Mouse (Mus musculus): ENCODE measurements around the gene Zcchc8.
"Not testable (repeated sequence)": the region's sequence is repeated elsewhere in the genome, so short reads cannot be mapped to it uniquely, and the experiment has no call there.

The Zcchc8 gene

DNA sequence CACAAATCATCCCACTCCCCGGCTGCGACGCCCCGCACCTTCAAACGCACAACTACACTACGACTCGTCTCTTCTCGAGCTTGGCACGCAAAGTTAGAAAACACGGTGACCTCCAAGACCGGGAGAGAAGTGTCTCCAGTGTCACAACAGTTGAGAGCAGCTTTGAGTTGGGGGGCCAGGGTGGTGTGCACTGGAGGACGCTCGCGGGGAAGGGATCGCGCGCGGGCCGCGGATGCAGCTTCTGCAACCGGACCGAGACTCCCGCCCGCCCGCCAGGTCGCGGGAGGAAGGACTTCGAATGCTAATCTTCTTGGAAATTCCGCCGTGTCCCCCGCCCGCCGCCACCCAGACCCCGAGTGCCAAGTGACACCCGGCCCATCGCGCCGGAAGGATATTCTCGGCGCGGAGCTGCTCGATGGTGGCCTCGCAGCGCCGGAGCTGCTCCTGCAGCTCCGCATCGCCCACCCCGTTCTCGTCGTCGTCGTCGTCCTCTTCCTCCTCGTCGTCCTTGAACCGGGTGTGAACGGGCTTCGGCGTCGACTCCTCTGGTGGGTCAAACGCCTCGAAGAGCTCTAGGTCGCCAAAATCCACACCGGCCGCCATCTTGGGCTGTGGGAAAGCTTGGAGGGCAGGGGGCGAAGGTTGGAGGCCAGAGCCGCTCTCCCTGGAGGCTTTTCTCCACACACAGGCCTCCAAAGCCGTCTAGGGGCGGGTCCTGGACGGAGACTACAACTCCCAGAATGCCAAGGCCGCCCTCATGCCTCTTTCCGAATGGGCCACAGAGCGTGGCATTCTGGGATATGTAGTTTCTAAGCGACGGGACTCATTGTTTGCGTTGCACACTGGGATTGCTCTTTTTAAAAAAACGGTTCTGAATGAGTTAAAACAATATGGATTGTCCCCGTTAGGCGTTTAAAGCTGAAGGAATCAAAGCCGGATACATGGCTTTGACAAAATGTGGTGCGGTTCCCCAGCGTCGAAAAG is at the start of gene Zcchc8:
Zcchc8 (minus strand) TSS at position 773 of the 984 bp plus-strand sequence.
- DNase-seq, result peak; percentile 97

DNA sequence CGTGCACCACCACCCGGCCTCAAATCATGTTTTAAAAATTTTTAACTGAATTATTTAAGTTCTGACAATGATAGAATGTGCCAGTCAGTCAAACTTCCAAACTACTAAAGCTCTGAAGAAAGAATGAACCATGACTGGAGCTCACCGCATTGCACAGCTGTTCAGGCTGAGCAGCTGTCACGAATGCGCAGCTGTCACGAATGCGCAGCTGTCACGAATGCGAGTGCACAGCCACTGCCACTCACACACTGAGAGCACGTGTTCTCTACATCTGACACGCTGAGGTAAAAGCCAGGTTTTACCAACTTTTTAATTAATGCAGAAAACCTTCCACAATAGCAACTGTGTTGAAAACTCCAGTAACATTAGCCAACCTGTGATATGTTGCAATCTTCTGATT is 45.6 kb upstream of the Zcchc8 start:
- DNase-seq, result not testable (repeated sequence)

DNA sequence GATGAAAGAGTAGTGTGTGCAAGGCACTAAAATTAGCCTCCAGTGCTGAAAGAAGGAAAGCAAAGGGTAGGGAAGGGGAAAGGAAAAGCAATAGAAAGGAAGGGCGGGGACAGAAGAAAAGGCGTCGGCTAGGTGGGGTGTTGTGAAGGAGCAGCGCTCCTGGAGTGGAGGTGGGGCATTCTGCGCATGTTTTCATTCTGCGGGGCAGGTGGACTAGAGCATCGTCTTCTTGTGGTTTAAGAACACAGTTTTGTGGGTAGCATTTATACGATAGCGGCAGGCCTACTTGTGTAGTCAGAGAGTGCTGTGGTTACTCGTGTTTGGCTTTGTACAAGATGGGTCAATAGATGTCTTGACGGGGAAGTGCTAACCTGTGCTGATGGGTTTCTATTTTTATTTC is 44.6 kb upstream of the Zcchc8 start:
- DNase-seq, result no peak

GRCm38 (mm10) chr5:123749065-123750064 is 28.5 kb upstream of the Zcchc8 start, which contains the start of the genes Rsrc2 and Kntc1:
Gene Rsrc2 (minus strand): TSS chr5:123749414.
Gene Kntc1 (plus strand): TSS chr5:123749716.
- DNase-seq, result peak; percentile 100

DNA sequence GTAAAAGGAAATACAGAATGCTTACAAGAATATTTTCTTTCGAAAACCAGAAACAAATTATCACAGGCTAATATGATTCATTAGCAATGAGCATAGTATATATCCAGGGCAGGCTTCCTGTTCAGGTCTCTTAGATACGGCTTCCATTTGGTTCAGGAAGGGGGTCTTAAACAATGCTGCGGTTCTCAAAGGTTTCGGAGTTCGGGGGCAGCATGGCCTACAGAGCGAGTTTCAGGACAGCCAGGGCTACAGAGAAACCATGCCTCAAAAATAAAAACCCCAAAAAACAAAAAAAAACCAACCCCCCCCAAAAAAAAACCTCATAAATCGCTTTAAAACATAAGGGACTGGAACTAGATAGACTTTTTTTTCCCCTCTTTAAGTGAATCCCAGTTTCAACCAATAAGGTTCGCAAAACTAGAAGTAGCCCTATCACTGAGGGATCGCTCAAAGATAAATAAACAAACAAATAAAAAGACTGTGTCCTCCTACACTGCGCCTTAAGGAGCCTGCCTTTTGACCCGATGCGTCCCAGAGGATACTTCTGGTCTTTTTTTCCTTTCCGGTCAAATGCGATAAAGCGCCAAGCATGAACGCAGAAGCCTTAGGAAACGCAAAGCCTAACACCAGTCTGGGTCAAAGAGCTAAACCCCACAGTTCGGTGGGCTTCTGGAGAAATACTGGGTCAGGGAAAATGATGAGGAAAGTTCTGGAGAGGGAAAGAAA is 27.6 kb upstream of the Zcchc8 start:
- no peak for DNase-seq

GRCm38 (mm10) chr5:123747604-123748003 is 26.7 kb upstream of the Zcchc8 start:
- no peak for DNase-seq

DNA sequence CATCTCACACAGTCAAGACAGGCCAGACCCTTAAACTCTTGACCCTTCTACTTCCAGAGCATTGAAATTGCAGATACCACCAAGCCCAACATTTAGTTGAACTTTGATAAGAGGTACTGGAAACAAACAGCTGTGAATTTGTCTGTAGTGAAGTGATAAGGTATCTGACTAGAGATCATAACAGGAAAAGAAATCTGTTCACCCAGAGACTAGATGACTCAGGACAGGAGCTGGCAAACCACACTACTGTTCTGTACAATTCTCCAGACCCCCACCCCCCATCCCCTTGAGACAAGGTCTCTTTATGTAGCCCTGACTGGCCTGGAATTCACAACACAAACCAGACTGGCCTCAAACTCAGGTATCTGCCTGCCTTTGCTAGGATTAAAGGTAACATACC is 25.4 kb upstream of the Zcchc8 start:
- DNase-seq, result no peak

- no peak for DNase-seq
Measured at GRCm38 (mm10) chr5:123744358-123744757, 23.5 kb upstream of the Zcchc8 start.

- no peak for DNase-seq
Measured at GRCm38 (mm10) chr5:123730981-123731380, 10.1 kb upstream of the Zcchc8 start.

DNA sequence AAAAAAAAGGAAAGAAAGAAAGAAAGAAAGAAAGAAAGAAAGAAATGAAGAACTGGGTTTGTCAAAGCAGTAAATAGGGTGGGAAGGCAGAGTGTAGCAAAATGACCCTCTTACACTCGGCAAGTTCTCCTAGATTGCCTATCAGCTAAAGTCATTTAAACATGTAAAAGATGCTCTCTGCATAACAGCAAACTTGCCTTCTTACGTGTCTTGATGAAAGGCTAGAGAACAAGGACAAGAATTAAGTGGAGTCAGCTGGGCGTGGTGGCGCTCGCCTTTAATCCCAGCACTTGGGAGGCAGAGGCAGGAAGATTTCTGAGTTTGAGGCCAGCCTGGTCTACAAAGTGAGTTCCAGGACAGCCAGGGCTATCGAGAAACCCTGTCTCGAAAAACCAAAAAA is 2.9 kb upstream of the Zcchc8 start:
- DNase-seq, result not testable (repeated sequence)

- DNase-seq, result no peak
Measured at GRCm38 (mm10) chr5:123714622-123715021, 6.3 kb downstream of the Zcchc8 start.

- no peak for DNase-seq
Measured at GRCm38 (mm10) chr5:123713782-123714181, 7.1 kb downstream of the Zcchc8 start.

- peak; percentile 40 to 63 for DNase-seq
Measured at GRCm38 (mm10) chr5:123709571-123709970, 11.3 kb downstream of the Zcchc8 start.

- DNase-seq, result peak; percentile 75 to 84
Measured at GRCm38 (mm10) chr5:123708598-123708997, 12.3 kb downstream of the Zcchc8 start.

DNA sequence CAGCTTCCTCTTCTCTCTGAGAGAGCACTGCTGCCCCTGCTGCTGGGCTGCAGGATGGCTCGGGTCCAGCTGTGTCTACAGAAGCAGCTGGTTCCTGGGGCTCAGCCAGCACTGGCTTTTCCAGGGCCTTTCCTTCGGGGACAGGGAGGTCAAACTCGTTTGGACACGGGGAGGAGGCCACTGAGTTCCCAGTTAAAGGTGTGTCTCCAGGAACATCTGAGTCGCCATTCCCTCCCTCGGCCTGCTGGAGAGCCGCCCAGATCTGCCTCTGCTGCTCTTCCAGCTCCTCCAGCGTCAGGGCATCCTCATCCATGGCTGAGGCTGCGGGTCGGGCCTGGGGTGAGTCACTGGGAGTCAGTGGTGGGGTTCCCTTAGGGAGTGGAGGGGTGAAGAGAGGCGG is 20.3 kb downstream of the Zcchc8 start:
- peak; percentile 73 to 82 for DNase-seq

GRCm38 (mm10) chr5:123699198-123699597 is 21.7 kb downstream of the Zcchc8 start:
- peak; percentile 74 to 86 for DNase-seq

DNA sequence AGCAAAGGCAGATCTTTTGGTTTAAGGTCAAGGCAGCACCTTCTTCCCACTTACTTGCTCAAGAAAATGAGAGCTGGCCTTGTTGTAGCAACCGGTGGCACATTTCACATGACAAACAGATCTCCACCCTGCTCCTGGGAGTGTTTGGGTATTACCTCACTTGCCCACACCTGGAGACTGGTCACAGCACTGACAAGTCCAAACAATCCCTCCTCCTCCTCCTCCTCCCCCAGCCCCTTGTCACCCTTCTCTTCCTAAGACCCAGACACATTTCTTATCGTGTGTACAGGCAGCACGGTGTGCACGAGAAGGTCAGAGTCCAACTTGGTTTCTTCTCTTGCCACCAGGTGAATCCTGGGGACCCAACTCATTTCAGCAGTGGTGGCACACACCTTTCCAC is 23.9 kb downstream of the Zcchc8 start:
- peak; percentile 73 to 85 for DNase-seq

GRCm38 (mm10) chr5:123696244-123696643 is 24.7 kb downstream of the Zcchc8 start:
- DNase-seq, result no peak

- peak; percentile 45 to 68 for DNase-seq
Measured at GRCm38 (mm10) chr5:123694468-123694867, 26.4 kb downstream of the Zcchc8 start.

DNA sequence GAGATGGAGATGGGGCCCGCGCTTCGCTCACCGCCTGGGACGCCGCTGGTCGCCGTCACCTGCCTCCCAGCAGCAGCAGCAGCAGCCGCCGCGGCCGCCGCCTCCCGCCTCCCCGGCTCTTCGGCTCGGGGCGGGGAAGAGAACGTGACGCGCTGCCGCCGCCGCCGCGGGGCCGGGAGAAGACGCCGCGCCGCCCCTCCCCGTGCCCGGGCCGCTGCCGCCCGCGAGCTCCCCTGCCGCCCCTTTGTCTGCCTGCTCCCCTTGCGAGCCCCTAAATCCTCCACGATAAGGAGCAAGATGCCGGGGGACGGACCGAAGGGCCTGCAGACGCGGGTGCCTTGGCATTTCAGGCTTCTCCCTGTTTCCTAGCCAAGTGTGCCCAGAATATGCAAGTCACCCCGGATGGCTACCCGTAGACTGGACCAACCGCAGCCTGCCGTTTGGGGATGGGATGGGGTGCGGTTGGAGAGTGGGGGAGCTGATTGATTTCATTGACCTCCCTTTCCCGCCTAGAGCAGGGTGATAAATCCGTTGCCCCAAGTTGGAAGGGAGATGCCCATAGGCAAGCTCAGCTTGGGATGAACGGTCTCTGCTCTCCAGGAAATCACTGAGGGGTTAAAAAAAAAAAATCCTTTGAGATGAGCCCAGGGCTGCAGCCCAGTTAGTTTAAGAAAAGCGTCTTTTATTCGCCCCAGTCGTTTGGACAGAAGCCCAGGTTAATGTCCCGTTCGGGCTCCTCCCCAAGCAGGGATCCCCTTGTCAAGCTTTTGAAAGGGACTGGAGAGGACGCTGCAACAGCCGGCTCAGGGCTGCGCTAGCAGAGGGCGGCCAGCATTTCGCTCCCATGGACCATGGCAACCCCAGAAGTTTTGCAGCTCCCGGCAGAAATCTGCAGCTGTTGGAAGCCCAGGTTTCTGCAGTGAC is 36.4 kb downstream of the Zcchc8 start, which contains the start of gene Clip1:
Clip1 (minus strand) TSS at position 398 of the 924 bp plus-strand sequence.
- DNase-seq, result peak; percentile 72
